Mouse (Mus musculus) midbrain, postnatal 0 days (tissue): Measurements from ENCODE around the gene Tbce. TPM values are rescaled to one million over a fixed set of nuclear protein-coding genes. Genes with fewer than 3 reads are reported as not detected.
"Not testable (repeated sequence)": the region's sequence is repeated elsewhere in the genome, so short reads cannot be mapped to it uniquely, and the experiment has no call there.

ENCODE experiments used
- ATAC-seq: fragments of 200-750 bp; cut with Nextera tagmentation; 2 replicates; pipeline ENCODE4 v1.8.0; 2017; ENCODE audit warnings: moderate number of reproducible peaks, mild to moderate bottlenecking, moderate TSS enrichment, moderate library complexity; ENCODE audit not compliant: low FRiP score
- DNase-seq: peaks from one replicate; pipeline ENCODE4 v3.0.0-alpha.2; 2015; ENCODE audit warnings: low spot score
- H3K27ac ChIP-seq: fragments of 300-500 bp; sonication (generic); 2 replicates; pipeline ENCODE4 v1.5.1; 2014; ENCODE audit warnings: low read depth, mild to moderate bottlenecking, low read length, mixed read lengths
- H3K27me3 ChIP-seq: fragments of 300-500 bp; sonication (generic); 2 replicates; pipeline ENCODE4 v1.6.1; 2014; ENCODE audit warnings: low read length, control low read depth, mixed read lengths; ENCODE audit not compliant: insufficient read depth
- H3K36me3 ChIP-seq: fragments of 300-500 bp; sonication (generic); 2 replicates; pipeline ENCODE4 v1.6.1; 2014; ENCODE audit warnings: low read length, control low read depth, mixed read lengths; ENCODE audit not compliant: insufficient read depth
- H3K4me1 ChIP-seq: fragments of 300-500 bp; sonication (generic); 2 replicates; pipeline ENCODE4 v1.6.1; 2014; ENCODE audit warnings: mild to moderate bottlenecking, control low read depth, antibody characterized with exemption, low read length, mixed read lengths; ENCODE audit not compliant: insufficient read depth
- H3K4me2 ChIP-seq: fragments of 300-500 bp; sonication (generic); 2 replicates; pipeline ENCODE4 v1.6.1; 2014; ENCODE audit warnings: low read depth, mild to moderate bottlenecking, low read length, mixed read lengths; ENCODE audit not compliant: poor library complexity, severe bottlenecking
- H3K4me3 ChIP-seq: fragments of 300-500 bp; sonication (generic); 2 replicates; pipeline ENCODE4 v1.5.1; 2014; ENCODE audit warnings: low read depth, mild to moderate bottlenecking, low read length, moderate library complexity
- H3K9ac ChIP-seq: fragments of 300-500 bp; sonication (generic); replicated peaks from 2 replicates; pipeline ENCODE4 v1.6.1; 2014; ENCODE audit warnings: mild to moderate bottlenecking, low read length, moderate library complexity, mixed read lengths; ENCODE audit not compliant: poor library complexity, severe bottlenecking
- H3K9me3 ChIP-seq: fragments of 300-500 bp; sonication (generic); 2 replicates; pipeline ENCODE4 v1.6.1; 2016; ENCODE audit warnings: low read length, control low read depth
- CTCF ChIP-seq: IDR thresholded peaks from 2 replicates; pipeline ENCODE4 v1.5.1; 2016; ENCODE audit warnings: antibody characterized with exemption, mild to moderate bottlenecking
- WGBS: fragments of 180-500 bp; shearing (Covaris S2); extraction: QIAGEN DNeasy Blood & Tissue Kit; methylation state at CpG from one replicate; pipeline ENCODE4 v1.1.7; 2014; 5-methylcytosine and 5-hydroxymethylcytosine counted together
- polyA plus RNA-seq: library from polyadenylated mRNA; unstranded; fragments of >200 nt; fragmentation: Nextera tagmentation; extraction: Ambion mirVana; gene quantifications from 2 replicates; pipeline ENCODE4 v1.2.1, GENCODE M21; 2015
- total RNA-seq: library from RNA; depleted of rRNA; stranded (reverse); fragments of >200 nt; gene quantifications from 2 replicates; pipeline ENCODE4 v1.2.3, GENCODE M21; 2014

The Tbce gene
- total and polyA plus RNA-seq, 2 experiments from 2014 or later = 61.3 to 93.0 TPM

GRCm38 (mm10) chr13:14026154-14026820 is 13.2 kb downstream of the Tbce start:
- WGBS = 95% methylated on average over 6 of the region's 6 CpGs
- no peak for DNase-seq
- Histone ChIP-seq H3K36me3 (peaks cover 10% of the 10 kb centered on the region; the same call in 1 of the 2 replicates), H3K9ac (no peak overlapping the region), H3K4me3 (no peak overlapping the region), H3K9me3 (no peaks in the 10 kb centered on the region), H3K27me3 (no peaks in the 10 kb centered on the region), H3K4me1 (no peaks in the 10 kb centered on the region), H3K27ac (no peak overlapping the region), H3K4me2 (no peak overlapping the region)
- TF ChIP-seq CTCF = no peak
- ATAC-seq = no peak

DNA sequence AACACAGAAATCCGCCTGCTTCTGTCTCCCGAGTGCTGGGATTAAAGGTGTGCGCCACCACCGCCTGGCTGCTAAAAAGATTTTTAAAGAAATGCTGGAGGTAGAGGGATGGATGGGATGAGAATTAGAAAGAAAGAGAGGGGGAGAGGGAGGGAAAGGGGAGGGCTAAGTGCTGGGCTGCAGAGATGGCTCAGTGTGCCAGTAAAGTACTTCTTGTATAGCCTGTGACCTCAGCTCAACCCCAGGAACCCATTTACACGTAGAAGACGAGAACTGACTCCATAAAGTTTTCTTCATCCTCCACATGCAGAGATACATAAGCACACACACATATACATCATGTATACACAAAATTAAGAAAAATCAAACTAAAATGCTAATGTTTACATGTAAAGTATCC is 13.9 kb downstream of the Tbce start:
- Histone ChIP-seq H3K36me3 (peaks cover 10% of the 10 kb centered on the region; the same call in 1 of the 2 replicates), H3K4me2 (no peak overlapping the region), H3K4me1 (no peaks in the 10 kb centered on the region), H3K9me3 (no peaks in the 10 kb centered on the region), H3K9ac (no peak overlapping the region), H3K27ac (no peak overlapping the region), H3K27me3 (no peaks in the 10 kb centered on the region), H3K4me3 (no peak overlapping the region)
- ATAC-seq (no peak), DNase-seq (no peak)
- 92% methylated on average over 6 of the region's 6 CpGs for WGBS
- TF ChIP-seq CTCF = no peak

DNA sequence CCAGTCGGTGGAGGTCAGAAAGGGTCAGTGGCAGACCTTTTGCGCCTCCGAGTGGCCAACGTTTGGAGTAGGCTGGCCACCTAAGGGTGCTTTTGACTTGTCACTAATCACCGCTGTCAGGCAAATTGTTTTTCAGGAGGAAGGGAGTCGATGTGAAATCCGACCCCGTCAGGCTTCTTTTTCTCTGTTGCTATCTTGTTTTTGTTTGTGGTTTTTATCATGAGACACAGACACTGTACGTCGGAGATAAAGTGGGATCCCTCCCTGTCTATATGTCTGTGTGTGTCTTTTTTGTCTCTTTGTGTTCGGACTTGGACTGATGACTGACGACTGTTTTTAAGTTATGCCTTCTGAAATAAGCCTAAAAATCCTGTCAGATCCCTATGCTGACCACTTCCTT is 18.0 kb downstream of the Tbce start:
- H3K9me3 ChIP-seq, H3K4me2 ChIP-seq, H3K9ac ChIP-seq, DNase-seq, H3K4me3 ChIP-seq, H3K27ac ChIP-seq, H3K27me3 ChIP-seq, H3K36me3 ChIP-seq, H3K4me1 ChIP-seq, ATAC-seq: not testable (repeated sequence)
- 85% methylated on average over 10 of the region's 12 CpGs for WGBS

DNA sequence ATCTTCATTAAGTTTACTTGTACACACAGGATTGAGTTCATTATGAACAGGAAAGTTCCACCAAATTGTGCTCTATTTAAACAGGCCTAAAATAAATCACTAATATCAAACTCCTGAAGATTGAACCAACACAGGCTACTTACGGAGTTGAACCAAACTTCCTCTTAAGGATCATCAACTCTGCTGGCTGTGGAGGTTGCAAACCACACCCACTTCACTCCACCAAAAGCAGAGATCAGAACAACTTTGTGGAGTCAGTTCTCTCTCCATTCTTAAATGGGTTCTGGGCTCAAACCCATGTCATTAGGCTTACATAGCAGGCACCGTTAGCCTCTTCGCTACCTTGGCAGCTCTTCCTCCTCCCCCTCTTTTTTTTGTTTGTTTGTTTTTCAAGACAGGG is 20.6 kb downstream of the Tbce start:
- Histone ChIP-seq H3K4me3 (no peak overlapping the region), H3K27me3 (no peaks in the 10 kb centered on the region), H3K4me1 (no peaks in the 10 kb centered on the region), H3K36me3 (peaks cover 20% of the 10 kb centered on the region), H3K27ac (no peak overlapping the region), H3K9ac (no peak overlapping the region), H3K9me3 (no peaks in the 10 kb centered on the region), H3K4me2 (no peak overlapping the region)
- no peak for TF ChIP-seq CTCF
- ATAC-seq = no peak
- 92% methylated on average over 3 of the region's 3 CpGs for WGBS
- DNase-seq = no peak

DNA sequence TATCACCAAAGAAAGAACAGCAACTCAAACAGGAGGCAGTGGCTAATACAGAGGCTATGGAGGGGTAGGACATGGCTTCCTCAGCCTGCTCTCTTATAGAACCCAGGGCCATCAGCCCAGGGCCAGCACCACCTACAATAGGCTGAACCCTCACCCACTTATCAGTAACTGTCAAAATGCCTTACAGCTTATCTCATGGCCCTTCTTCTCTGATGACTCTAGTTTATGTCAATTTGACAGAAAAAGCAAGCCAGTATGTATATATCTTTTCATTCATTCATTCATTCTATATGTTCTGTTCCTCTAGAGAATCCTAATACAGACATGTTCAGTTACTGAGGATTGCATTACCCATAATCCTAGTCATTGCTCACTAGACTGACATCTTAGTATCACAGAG is 21.2 kb downstream of the Tbce start:
- no peak overlapping the region for H3K9ac ChIP-seq
- H3K4me1 ChIP-seq = no peaks in the 10 kb centered on the region
- no peak overlapping the region for H3K27ac ChIP-seq
- H3K4me2 ChIP-seq = no peak overlapping the region
- no peak for DNase-seq
- no peak for ATAC-seq
- H3K4me3 ChIP-seq = no peak overlapping the region
- H3K36me3 ChIP-seq = peaks cover 22% of the 10 kb centered on the region
- no peaks in the 10 kb centered on the region for H3K9me3 ChIP-seq
- no peak for TF ChIP-seq CTCF
- H3K27me3 ChIP-seq = no peaks in the 10 kb centered on the region

GRCm38 (mm10) chr13:14015609-14016008 is 23.8 kb downstream of the Tbce start:
- no peak for DNase-seq

More at GRCm38 (mm10) chr13:14015609-14016008, 23.8 kb downstream of the Tbce start:
- Histone ChIP-seq H3K9ac (no peak overlapping the region), H3K4me2 (no peak overlapping the region), H3K9me3 (no peaks in the 10 kb centered on the region), H3K27me3 (no peaks in the 10 kb centered on the region), H3K27ac (no peak overlapping the region), H3K4me1 (no peaks in the 10 kb centered on the region), H3K4me3 (no peak overlapping the region), H3K36me3 (peaks cover 27% of the 10 kb centered on the region)
- 96% methylated on average over 6 of the region's 6 CpGs for WGBS
- TF ChIP-seq CTCF = no peak
- ATAC-seq = no peak
